Mouse (Mus musculus) forebrain, embryonic 13.5 days (tissue): Measurements from ENCODE around the gene Nkx1-2. TPM values are rescaled to one million over a fixed set of nuclear protein-coding genes. Genes with fewer than 3 reads are reported as not detected.

ENCODE experiments used
- ATAC-seq: fragments of 200-750 bp; cut with Nextera tagmentation; 2 replicates; pipeline ENCODE4 v1.8.0; 2017
- H3K27ac ChIP-seq: fragments of 300-500 bp; sonication (generic); 2 replicates; pipeline ENCODE4 v1.5.1; 2015; ENCODE audit warnings: inconsistent platforms, mild to moderate bottlenecking, moderate library complexity
- H3K27me3 ChIP-seq: fragments of 300-500 bp; sonication (generic); 2 replicates; pipeline ENCODE4 v1.6.1; 2015; ENCODE audit warnings: mild to moderate bottlenecking, inconsistent platforms
- H3K36me3 ChIP-seq: fragments of 300-500 bp; sonication (generic); 2 replicates; pipeline ENCODE4 v1.6.1; 2015; ENCODE audit warnings: mild to moderate bottlenecking, inconsistent platforms; ENCODE audit not compliant: poor library complexity, severe bottlenecking
- H3K4me1 ChIP-seq: fragments of 300-500 bp; sonication (generic); 2 replicates; pipeline ENCODE4 v1.6.1; 2015; ENCODE audit warnings: inconsistent platforms
- H3K4me2 ChIP-seq: fragments of 300-500 bp; sonication (generic); 2 replicates; pipeline ENCODE4 v1.6.1; 2015; ENCODE audit warnings: inconsistent platforms, mild to moderate bottlenecking, moderate library complexity
- H3K4me3 ChIP-seq: fragments of 300-500 bp; sonication (generic); 2 replicates; pipeline ENCODE4 v1.5.1; 2015; ENCODE audit warnings: mild to moderate bottlenecking, inconsistent platforms
- H3K9ac ChIP-seq: fragments of 300-500 bp; sonication (generic); 2 replicates; pipeline ENCODE4 v1.6.1; 2015; ENCODE audit warnings: mild to moderate bottlenecking, inconsistent platforms
- H3K9me3 ChIP-seq: fragments of 300-500 bp; sonication (generic); replicated peaks from 2 replicates; pipeline ENCODE4 v1.6.1; 2016; ENCODE audit warnings: inconsistent platforms
- WGBS: fragments of 180-500 bp; shearing (Covaris S2); methylation state at CpG from one replicate; pipeline ENCODE4 v1.1.7; 2015; 5-methylcytosine and 5-hydroxymethylcytosine counted together
- polyA plus RNA-seq: library from polyadenylated mRNA; unstranded; fragments of >200 nt; fragmentation: Nextera tagmentation; extraction: Ambion mirVana; gene quantifications from 2 replicates; pipeline ENCODE4 v1.2.1, GENCODE M21; 2015

The Nkx1-2 gene
- polyA plus RNA-seq, 1 experiment from 2014 or later = 0.08 TPM

GRCm38 (mm10) chr7:132600026-132600425, 589 bp upstream of the Nkx1-2 start:
- H3K4me3 ChIP-seq = peak overlapping the region; percentile 37
- peak overlapping the region; percentile 69 for H3K4me2 ChIP-seq
- peaks cover 26% of the 10 kb centered on the region for H3K4me1 ChIP-seq
- H3K36me3 ChIP-seq = no peaks in the 10 kb centered on the region
- peak overlapping the region; percentile 30; the same call in 1 of the 2 replicates for H3K9ac ChIP-seq
- no peaks in the 10 kb centered on the region for H3K9me3 ChIP-seq
- WGBS = 2% methylated on average over 9 of the region's 9 CpGs
- H3K27me3 ChIP-seq = peaks cover 99% of the 10 kb centered on the region
- H3K27ac ChIP-seq = no peak overlapping the region
- ATAC-seq = no peak

- no peak overlapping the region for H3K27ac ChIP-seq
- under 1% methylated on average over 44 of the region's 60 CpGs for WGBS
- no peaks in the 10 kb centered on the region for H3K9me3 ChIP-seq
- no peaks in the 10 kb centered on the region for H3K36me3 ChIP-seq
- H3K4me3 ChIP-seq = peak overlapping the region; percentile 42
- H3K4me2 ChIP-seq = peak overlapping the region; percentile 72
- 0 out of 2 replicates have a peak, but pooled peaks have one; percentile 38 for ATAC-seq
- H3K27me3 ChIP-seq = peaks cover 85% of the 10 kb centered on the region
- 0 out of 2 replicates have a peak overlapping the region, but pooled peaks have one; percentile 27 for H3K9ac ChIP-seq
- peaks cover 26% of the 10 kb centered on the region for H3K4me1 ChIP-seq
These were observed 2.0 kb downstream of the Nkx1-2 start for GRCm38 (mm10) chr7:132597251-132598041.

DNA sequence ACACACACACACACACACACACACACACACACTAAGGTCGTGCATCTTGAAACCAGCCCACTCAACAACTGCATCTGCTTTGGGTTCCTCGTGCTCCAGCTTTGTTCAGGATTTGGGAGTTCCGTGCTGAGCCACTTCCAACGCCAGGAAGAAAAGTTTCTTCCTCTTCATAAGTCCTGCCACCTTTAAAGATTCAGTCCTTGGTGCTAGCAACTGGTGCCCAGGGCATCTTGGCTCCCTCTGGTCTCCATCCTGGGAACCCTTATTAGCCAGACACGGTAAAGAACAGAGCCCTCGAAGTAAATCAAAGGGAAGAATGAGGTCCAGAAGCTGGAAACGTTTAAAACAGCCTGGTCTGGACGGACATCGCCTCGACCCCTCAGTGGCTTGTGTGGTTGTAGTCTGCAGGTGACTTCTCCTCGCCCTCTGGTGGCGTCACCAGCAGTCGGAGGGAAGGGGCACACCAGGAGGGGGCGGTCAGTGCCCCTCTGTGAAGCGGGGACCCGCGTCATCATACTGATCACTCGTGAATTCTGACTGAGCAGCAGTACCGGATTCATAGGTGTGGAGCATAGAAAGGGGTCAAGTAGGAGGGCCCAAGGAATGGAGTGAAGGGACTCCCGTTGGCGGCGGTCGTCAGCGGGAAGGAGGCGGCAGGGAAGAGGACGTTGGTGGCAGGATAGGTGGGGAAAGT, 2.7 kb downstream of the Nkx1-2 start:
- 2% methylated on average over 26 of the region's 26 CpGs for WGBS
- peaks cover 77% of the 10 kb centered on the region for H3K27me3 ChIP-seq
- H3K36me3 ChIP-seq = no peaks in the 10 kb centered on the region
- H3K9me3 ChIP-seq = no peaks in the 10 kb centered on the region
- peak overlapping the region; percentile 42 for H3K4me3 ChIP-seq
- peak overlapping the region; percentile 72 for H3K4me2 ChIP-seq
- no peak for ATAC-seq
- H3K27ac ChIP-seq = no peak overlapping the region
- peaks cover 26% of the 10 kb centered on the region for H3K4me1 ChIP-seq
- 0 out of 2 replicates have a peak overlapping the region, but pooled peaks have one; percentile 9 for H3K9ac ChIP-seq

- no peak for ATAC-seq
These were observed 3.6 kb downstream of the Nkx1-2 start for GRCm38 (mm10) chr7:132595787-132596186.

GRCm38 (mm10) chr7:132594325-132594724, 5.1 kb downstream of the Nkx1-2 start:
- H3K27me3 ChIP-seq = peaks cover 53% of the 10 kb centered on the region
- 96% methylated on average over 2 of the region's 2 CpGs for WGBS

More at GRCm38 (mm10) chr7:132595787-132596186, 3.6 kb downstream of the Nkx1-2 start:
- 83% methylated on average over 3 of the region's 3 CpGs for whole genome bisulfite sequencing
- no peaks in the 10 kb centered on the region for H3K36me3 ChIP-seq
- no peak overlapping the region for H3K4me3 ChIP-seq
- no peak overlapping the region for H3K9ac ChIP-seq
- H3K4me2 ChIP-seq = no peak overlapping the region
- peaks cover 26% of the 10 kb centered on the region for H3K4me1 ChIP-seq
- peaks cover 68% of the 10 kb centered on the region for H3K27me3 ChIP-seq
- H3K27ac ChIP-seq = no peak overlapping the region
- no peaks in the 10 kb centered on the region for H3K9me3 ChIP-seq

DNA sequence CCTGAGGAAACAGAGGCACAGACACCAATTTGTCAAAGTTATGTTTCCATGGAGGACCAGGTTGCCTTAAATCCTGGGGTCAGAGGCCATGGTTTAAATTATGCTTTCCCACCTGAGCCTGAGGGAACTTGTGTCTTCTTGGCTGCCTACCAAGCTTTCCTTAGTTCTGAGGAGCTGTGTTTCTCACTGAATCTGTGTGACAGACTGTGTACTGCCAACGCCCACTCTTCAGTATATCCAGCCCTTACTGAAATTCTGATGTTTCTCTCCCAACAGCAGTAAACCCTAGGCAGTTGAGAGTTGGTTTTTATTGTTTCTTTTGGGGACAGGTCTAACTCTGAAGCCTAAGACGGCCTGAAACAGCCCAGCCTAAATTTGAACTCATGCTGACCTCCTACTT, 5.7 kb downstream of the Nkx1-2 start:
- Histone ChIP-seq H3K27me3 (peaks cover 48% of the 10 kb centered on the region), H3K4me1 (peaks cover 11% of the 10 kb centered on the region), H3K9me3 (no peaks in the 10 kb centered on the region), H3K4me3 (no peak overlapping the region), H3K36me3 (no peaks in the 10 kb centered on the region), H3K9ac (no peak overlapping the region), H3K27ac (no peak overlapping the region), H3K4me2 (no peak overlapping the region)
- 73% methylated on average over 2 of the region's 2 CpGs for WGBS
- ATAC-seq = no peak

More at GRCm38 (mm10) chr7:132594325-132594724, 5.1 kb downstream of the Nkx1-2 start:
- H3K4me1 ChIP-seq = peaks cover 14% of the 10 kb centered on the region
- no peak overlapping the region for H3K4me3 ChIP-seq
- no peak overlapping the region for H3K27ac ChIP-seq
- H3K9ac ChIP-seq = no peak overlapping the region
- no peak overlapping the region for H3K4me2 ChIP-seq
- ATAC-seq = no peak
- no peaks in the 10 kb centered on the region for H3K36me3 ChIP-seq
- no peaks in the 10 kb centered on the region for H3K9me3 ChIP-seq

GRCm38 (mm10) chr7:132589610-132590009, 9.8 kb downstream of the Nkx1-2 start:
- Histone ChIP-seq H3K4me2 (no peak overlapping the region), H3K9me3 (no peaks in the 10 kb centered on the region), H3K36me3 (no peaks in the 10 kb centered on the region), H3K27me3 (peaks cover 6% of the 10 kb centered on the region; the same call in 1 of the 2 replicates), H3K4me3 (no peak overlapping the region), H3K4me1 (no peaks in the 10 kb centered on the region), H3K9ac (no peak overlapping the region), H3K27ac (no peak overlapping the region)
- 66% methylated on average over 5 of the region's 5 CpGs for WGBS
- no peak for ATAC-seq

- H3K36me3 ChIP-seq = no peaks in the 10 kb centered on the region
- H3K27me3 ChIP-seq = no peaks in the 10 kb centered on the region
- no peak overlapping the region for H3K4me3 ChIP-seq
- WGBS = 72% methylated on average over 5 of the region's 5 CpGs
- H3K9me3 ChIP-seq = no peaks in the 10 kb centered on the region
- H3K9ac ChIP-seq = no peak overlapping the region
- no peak for ATAC-seq
- no peaks in the 10 kb centered on the region for H3K4me1 ChIP-seq
- H3K4me2 ChIP-seq = no peak overlapping the region
- no peak overlapping the region for H3K27ac ChIP-seq
These were observed 12.3 kb downstream of the Nkx1-2 start for GRCm38 (mm10) chr7:132587167-132587566.

- no peak overlapping the region for H3K4me2 ChIP-seq
- no peaks in the 10 kb centered on the region for H3K4me1 ChIP-seq
- no peak overlapping the region for H3K9ac ChIP-seq
- WGBS = 68% methylated on average over 3 of the region's 3 CpGs
- H3K9me3 ChIP-seq = no peaks in the 10 kb centered on the region
- H3K36me3 ChIP-seq = no peaks in the 10 kb centered on the region
- ATAC-seq = no peak
- no peaks in the 10 kb centered on the region for H3K27me3 ChIP-seq
- no peak overlapping the region for H3K4me3 ChIP-seq
- H3K27ac ChIP-seq = no peak overlapping the region
These were observed 13.5 kb downstream of the Nkx1-2 start for GRCm38 (mm10) chr7:132585695-132586491.

- Histone ChIP-seq H3K4me1 (peaks cover 3% of the 10 kb centered on the region; the same call in 1 of the 2 replicates), H3K36me3 (no peaks in the 10 kb centered on the region), H3K9ac (no peak overlapping the region), H3K27me3 (peaks cover 14% of the 10 kb centered on the region; the same call in 1 of the 2 replicates), H3K4me3 (no peak overlapping the region), H3K9me3 (no peaks in the 10 kb centered on the region), H3K27ac (no peak overlapping the region), H3K4me2 (no peak overlapping the region)
- WGBS = 92% methylated on average over 2 of the region's 2 CpGs
- no peak for ATAC-seq
These were observed 18.0 kb downstream of the Nkx1-2 start for GRCm38 (mm10) chr7:132581441-132581840.

DNA sequence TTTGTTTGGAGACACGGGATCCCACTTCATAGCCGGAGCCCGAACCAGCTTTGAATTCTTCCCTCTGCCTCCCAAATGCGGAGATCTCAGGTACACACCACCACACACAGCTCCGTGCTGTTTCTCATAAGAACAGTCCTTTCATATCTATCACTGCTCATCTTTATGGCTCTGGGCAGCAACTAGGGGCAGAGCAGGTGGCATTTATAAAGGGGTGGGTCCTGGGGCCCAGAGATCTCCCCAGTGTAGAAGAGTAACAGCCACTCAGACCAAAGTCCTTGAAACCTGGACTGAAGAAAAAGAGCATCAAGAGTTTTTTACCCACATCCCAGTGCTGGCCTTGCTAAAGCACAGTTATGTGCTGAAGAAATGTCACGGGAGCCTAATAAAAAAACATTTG, 18.9 kb downstream of the Nkx1-2 start:
- H3K36me3 ChIP-seq = no peaks in the 10 kb centered on the region
- no peak overlapping the region for H3K4me3 ChIP-seq
- H3K4me2 ChIP-seq = no peak overlapping the region
- H3K27me3 ChIP-seq = peaks cover 14% of the 10 kb centered on the region; the same call in 1 of the 2 replicates
- 76% methylated on average over 6 of the region's 6 CpGs for WGBS
- H3K9me3 ChIP-seq = no peaks in the 10 kb centered on the region
- H3K9ac ChIP-seq = no peak overlapping the region
- H3K27ac ChIP-seq = no peak overlapping the region
- ATAC-seq = no peak
- H3K4me1 ChIP-seq = peaks cover 5% of the 10 kb centered on the region; the same call in 1 of the 2 replicates
